Mouse (Mus musculus): ENCODE measurements around the gene Mbnl2. TPM values are rescaled to one million over a fixed set of nuclear protein-coding genes. Genes with fewer than 3 reads are reported as not detected.

The Mbnl2 gene
- total RNA-seq (2021): 100 to 1,000 TPM; 216 to 226 TPM
- long read RNA-seq, experiment 1, full-length matches to known transcripts: 13 of 111 reads
- long read RNA-seq, experiment 1, partial matches to known transcripts: 17 of 111 reads
- long read RNA-seq, experiment 1, other reads (novel, unspliced or antisense): 81 of 111 reads
- long read RNA-seq, experiment 2, partial matches to known transcripts: 3 of 23 reads
- long read RNA-seq, experiment 2, other reads (novel, unspliced or antisense): 17 of 23 reads

DNA sequence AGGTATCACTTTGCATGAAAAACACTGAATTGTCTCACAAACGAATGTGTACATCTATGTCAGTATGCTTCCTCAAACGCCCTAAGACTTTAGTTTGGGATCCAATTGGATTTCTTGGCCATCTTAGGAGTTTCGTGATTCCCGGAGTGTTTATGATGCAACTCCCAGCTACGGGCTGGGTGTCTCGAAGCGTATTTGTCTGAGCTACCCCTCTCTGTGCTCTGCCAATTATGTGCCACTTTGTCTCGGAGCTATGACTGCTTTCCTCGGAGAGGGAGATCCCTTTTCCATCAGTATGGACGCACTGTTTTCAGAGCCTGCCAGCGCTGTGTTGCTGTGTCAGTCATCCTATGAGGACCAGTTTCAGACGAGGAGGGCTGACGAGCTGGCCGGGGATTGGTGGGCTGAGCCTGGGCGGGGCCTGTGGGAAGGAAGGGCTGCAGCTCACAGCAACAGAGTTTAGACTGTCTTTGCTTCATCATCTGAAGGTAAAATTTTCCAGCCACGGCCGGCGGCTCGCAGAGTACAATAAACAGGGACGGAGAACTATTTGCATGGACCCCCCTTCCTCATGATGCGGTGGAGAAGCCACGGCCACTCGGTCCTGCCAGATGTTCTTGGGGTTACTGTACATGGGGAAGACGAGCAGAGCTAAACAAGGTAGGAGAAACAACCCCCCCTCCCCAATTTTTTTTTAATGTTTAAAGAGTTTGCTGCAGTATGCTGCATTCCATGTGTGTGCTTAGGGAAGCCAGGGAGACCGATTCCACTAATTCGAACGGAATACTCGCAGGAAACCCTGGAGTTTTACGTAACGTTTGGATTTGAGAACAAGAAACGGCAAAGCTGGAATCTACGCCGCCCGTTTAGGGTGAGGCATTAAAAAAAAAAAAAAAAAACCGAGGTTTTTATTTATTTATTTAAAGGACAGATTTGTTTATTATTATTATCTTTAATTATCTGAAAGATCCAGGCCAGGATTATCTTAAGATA lies at the start of gene Mbnl2:
Gene Mbnl2, plus strand, starts transcription at position 424 of the 993 bp plus-strand sequence.
- peak; percentile 98 for DNase-seq

DNA sequence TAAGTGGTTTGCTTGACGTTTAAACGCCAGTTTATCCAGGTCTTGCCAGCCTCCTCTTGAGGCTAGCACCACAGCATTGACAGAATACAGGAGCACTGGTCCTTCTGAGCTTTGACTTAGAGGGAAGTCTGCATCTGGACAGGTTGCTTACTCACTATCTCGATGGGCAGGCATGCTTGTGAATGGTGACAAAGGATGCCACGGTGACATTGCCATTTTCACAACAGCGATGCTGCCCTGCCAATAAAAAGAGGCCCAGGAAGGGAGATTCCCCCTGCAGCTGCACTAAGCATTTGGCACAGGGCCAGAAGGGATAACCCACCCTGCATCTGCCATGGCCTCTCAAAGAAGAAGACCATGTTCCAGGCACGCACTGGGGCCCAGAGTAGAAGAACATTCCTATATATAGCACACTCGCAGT lies 43.4 kb upstream of the Mbnl2 start:
- no peak for DNase-seq

GRCm38 (mm10) chr14:120235610-120236009 lies 39.9 kb upstream of the Mbnl2 start:
- DNase-seq: no peak

- no peak for DNase-seq
These were observed 37.0 kb upstream of the Mbnl2 start for GRCm38 (mm10) chr14:120238501-120238900.

GRCm38 (mm10) chr14:120240209-120240608 lies 35.3 kb upstream of the Mbnl2 start:
- no peak for DNase-seq

- no peak for DNase-seq
These were observed 32.8 kb upstream of the Mbnl2 start for GRCm38 (mm10) chr14:120242711-120243110.

DNA sequence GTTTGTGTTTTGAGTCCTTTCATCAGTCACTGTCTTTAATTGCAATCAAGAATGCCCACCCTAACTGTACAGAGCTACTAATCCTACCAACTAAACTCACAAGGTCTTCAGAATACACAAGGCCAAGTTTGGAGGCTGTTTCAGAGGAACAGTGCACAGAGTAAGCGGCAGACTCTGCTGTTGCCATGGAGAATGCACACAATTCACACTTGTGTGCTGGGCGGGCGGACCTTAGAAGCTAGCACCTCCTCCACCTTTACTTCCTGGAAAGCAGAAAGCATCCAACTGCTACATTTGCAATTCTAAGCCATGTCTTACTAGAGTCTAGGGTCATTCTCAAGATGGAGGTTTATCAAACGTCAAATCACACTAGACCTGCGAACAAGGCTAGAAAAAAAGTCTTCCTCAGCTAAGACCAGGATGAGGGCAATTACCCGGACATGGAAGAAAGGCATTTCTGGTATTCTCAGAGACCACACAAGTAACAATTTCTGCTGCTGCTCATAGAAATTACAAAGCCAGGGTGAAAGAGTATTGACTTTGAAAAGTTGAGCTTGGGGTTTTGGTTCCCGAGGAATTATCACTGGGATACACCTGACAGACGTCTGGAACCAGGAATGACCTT lies 30.3 kb upstream of the Mbnl2 start:
- DNase-seq: no peak

DNA sequence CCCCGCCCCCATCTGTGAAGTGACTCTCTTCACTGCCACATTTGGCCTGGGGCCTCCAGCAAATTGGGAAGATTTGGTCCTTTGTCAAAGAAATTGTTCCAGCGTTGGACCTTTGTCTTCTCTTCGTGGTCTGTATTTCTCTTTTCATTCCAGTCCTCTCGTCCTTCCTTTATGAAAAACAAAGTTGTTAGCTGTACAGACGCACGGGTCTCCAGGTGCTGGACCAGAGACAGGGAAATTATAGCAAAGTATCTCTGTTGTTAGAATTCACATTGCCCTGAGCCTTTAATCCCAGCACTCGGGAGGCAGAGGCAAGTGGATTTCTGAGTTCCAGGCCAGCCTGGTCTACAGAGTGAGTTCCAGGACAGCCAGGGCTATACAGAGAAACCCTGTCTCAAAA lies 22.1 kb upstream of the Mbnl2 start:
- DNase-seq: no peak

- no peak for DNase-seq
These were observed 19.3 kb upstream of the Mbnl2 start for GRCm38 (mm10) chr14:120256146-120256545.

DNA sequence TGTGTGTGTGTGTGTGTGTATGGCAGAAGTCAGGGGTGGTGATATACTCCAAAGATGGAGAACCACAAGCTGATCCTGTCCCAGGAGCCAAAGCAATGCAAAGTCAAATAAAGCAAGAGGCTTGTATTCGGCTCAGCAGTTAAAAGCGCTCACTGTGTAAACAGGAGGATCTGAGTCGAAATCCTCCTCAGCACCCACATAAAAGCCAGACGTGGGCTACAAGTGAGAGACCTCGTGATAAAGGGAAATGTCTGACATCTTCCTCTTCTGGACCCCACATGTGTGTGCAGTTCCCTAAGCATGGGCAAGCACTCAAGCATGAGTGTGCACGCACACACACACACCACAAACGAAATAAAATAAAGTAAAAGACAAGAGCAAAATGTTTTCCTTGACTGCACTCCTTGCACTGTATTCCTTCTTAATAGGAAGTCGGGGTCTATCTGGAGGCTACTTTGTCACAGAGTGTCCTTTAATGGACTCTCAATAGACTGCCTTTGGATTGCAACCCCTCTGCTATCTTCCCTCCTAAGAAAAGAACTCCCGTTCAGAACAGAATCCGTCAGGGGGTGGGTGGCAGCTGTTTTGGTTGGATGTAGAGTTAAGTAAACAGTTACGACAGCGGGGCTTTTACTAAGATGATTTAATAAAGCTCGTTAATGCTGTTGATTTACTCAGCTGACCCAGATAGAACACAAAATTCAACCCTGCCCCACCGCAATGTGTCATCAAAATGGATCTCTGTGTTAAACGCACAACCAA lies 18.7 kb upstream of the Mbnl2 start:
- no peak for DNase-seq

DNA sequence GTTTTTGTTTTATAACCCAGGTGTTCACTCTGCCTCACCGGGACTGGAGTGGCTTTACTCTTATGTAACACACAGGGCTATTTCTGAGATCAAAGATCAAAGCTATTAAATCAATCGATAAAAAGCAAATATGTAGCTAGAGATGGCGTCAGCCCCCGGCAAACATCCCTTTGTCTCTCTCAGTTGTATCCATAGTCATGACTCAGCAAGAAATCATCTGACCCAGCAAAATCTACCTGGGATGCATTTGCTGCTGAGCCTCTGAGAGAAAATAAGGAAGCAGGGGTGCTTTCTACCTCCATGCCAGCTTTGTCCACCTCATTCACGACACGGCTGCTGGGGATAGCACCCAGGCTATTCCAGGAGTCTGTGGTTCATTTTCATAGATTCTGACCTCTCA lies 18.0 kb upstream of the Mbnl2 start:
- no peak for DNase-seq

DNA sequence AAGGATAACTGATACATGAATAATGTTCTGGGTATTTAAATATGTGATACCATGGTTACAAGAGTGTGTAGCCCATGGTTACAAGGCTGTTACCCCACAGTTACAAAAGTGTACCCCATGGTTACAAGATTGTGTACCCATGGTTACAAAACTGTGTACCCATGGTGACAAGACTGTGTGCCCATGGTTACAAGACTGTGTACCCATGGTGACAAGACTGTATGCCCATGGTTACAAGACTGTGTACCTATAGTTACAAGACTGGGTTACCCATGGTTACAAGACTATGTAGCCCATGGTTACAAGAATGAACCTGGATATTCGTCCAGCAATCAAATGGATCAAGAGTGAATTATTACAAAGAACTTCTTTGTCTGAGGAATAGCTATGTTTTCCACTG lies 16.0 kb upstream of the Mbnl2 start:
- no peak for DNase-seq

- DNase-seq: no peak
These were observed 13.9 kb upstream of the Mbnl2 start for GRCm38 (mm10) chr14:120261606-120262005.

DNA sequence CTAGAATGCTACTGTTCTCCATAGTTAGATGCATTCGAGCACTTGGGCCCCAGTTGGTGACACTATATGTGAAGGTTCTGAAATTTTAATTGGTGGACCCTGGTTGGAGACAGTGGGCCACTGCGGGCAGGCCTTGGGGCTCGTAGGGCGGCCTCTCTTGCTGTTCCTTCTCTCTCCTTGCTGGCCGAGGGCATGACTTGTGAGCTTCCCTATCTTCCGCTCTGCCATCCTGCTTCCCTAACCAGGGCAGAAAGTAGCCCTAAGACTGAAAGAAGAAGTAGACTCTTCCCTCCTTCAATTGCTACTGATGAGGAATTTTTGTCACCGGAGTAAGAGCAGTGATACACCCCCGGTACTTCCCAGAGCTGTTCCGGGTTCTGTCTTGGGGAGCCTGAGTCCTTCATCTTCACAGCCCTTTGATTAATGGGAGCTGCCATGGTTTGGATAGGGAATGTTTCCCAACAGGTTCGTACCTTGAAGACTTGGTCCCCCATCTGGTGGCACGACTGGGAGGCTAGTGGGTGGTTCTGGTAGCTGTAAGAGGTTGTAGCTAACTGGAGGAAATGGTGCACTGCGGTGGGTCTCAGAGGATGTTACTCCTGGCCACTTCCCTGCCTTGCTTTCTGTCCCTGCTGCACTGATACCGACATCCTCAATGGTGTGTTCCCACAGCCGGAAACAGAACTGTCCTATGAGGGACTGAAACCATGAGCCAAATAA lies 12.6 kb upstream of the Mbnl2 start:
- DNase-seq: no peak

DNA sequence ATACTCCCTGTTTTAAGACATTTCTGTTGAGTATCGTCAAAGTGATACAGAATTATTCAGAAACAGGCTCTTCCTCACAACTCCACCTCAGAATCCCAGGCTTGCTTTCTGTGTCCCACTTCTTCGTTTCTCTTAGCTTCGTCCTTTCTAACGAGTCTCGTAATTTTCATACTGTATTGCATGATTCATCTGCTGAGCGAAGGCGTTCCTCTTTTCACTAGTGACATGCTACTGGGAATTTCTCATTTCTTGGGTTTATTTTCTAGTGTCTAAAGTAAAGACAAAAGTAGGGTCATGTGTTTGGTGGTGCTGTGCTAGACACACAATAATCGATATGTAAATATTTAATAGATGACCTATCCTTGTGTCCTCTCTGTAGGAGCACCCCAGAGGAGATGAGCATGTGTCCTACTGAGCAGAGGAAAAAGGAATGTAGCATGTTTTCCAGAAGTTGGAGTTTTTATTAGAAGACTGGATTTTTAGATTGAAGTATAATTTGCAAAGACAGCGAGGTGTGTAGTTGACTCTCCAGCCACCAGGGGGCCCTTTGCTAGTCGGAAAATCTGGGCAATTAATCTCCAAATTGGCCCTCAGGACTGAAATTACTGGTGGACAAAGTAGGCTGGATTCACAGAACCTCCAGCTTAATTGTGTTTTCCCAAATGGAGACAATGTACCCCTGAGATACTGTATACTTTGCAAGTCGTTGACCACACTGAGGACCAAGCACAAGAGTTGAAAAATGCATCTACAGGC lies 11.9 kb upstream of the Mbnl2 start:
- DNase-seq: peak; percentile 65 to 78

DNA sequence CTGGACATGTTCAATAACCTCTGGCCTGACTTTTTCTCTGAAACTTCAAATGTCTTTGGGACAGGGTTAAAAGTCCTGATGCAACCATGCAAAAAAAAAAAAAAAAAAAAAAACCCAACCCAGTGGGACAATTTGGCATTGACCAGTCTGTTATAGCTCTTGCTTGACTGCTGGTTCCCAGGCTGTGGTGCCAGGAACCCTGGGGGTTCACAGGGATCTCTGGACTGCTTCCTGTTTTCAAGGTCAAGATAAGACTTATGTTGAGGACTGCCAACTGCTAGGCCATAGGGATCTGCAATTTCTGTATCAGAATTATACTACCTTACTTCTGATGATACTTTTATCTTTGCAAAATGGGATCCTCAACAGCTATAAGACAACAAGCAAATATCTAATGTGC lies 9.6 kb upstream of the Mbnl2 start:
- DNase-seq: no peak

GRCm38 (mm10) chr14:120267130-120267529 lies 8.3 kb upstream of the Mbnl2 start:
- DNase-seq: no peak

DNA sequence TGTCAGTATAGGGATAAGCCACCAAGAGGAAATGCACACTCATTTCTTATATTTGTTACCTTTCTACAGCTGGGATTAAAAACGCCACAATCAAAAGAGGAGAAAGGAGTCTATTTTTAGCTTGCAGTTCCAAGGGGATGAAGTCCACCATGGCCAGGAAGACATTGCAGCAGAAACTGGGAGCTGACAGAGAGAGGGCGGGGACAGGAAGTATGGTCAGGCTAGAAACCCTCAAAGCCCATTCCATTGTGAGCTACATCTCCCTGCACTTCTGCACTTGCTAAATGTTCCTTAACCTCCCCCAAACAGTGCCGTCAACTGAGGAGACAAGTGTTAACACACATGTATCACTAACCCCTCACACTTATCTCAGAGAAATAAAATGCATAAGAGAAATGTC lies 5.4 kb upstream of the Mbnl2 start:
- DNase-seq: no peak

- no peak for DNase-seq
These were observed 4.8 kb upstream of the Mbnl2 start for GRCm38 (mm10) chr14:120270633-120271032.

DNA sequence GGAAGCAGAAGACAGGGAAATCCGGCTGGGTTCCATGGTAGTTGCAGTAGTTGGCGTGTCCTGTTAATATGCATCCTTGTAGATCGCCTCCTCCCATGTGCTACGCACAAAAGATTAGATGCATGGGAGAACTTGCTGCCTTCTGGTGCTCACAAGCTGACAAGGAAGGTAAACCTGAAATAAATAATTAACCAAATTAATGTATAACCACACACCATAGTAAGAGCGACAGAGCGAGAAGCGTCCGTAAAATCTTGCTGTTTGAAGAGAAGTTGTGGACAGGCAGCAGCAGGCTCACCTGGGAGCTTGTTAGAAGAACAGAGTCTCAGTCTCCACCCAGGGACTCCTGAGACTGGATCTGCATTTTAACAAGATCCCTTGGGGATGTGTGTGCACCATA lies 4.4 kb upstream of the Mbnl2 start:
- DNase-seq: no peak

DNA sequence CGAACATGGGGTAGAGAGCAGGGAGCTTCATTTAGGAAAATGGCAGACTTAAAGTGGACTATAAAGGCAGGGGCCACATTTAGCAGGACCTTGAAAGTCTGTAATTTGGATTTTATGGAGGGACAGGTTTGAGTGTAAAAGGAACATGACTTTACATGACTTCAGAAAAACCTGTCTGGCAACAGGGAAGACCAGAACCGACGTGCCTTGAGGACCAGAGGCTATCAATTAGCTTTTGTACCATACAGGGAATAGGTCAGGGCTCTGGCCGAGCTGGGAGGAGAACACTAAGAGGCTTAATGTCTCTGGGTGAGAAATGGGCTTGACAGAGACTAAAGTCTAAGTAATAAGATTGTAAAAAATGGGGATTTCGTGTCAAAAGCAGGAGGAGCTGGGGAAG lies 1.7 kb upstream of the Mbnl2 start:
- no peak for DNase-seq

Data from adrenal gland, postnatal 36 days (tissue).